25 mouse cellular contexts compared by ENCODE assay signal in genomic region chr4:126579077-126579476, GRCm38 (mm10). TPM values are rescaled to one million over a fixed set of nuclear protein-coding genes. Genes with fewer than 3 reads are reported as not detected.
"Had no signal": no experiment of that assay in that cellular context is flagged by ENCODE, and none has a peak within 500 bp of the region (broad histone marks: within the 10 kb centered on the region; RNA-seq: fewer than 3 reads in every experiment).

No protein-coding gene starts in this region.

- H3K9ac ChIP-seq: embryonic facial prominence, embryonic 12.5 days; embryonic facial prominence, embryonic 13.5 days; embryonic facial prominence, embryonic 15.5 days; forebrain, embryonic 12.5 days; forebrain, embryonic 13.5 days; forebrain, embryonic 15.5 days; forebrain, postnatal 0 days had no signal

- DNase-seq: cerebellum, postnatal 10 days; cerebellum, postnatal 14 days; cerebellum, postnatal 25 days; cerebellum, postnatal 36 days; embryo, embryonic 11 days; forebrain, postnatal 0 days; gastrocnemius, adult 2 months; gastrocnemius, postnatal 10 days; gastrocnemius, postnatal 14 days; gastrocnemius, postnatal 25 days; gastrocnemius, postnatal 36 days; heart, adult 11 months; heart, adult 18-20 months; heart, adult 2 months had no signal

- H3K9me3 ChIP-seq: embryonic facial prominence, embryonic 13.5 days; embryonic facial prominence, embryonic 15.5 days; forebrain, embryonic 12.5 days; forebrain, embryonic 15.5 days; heart, embryonic 10.5 days had no signal

- H3K4me3 ChIP-seq: embryonic facial prominence, embryonic 10.5 days; embryonic facial prominence, embryonic 12.5 days; embryonic facial prominence, embryonic 13.5 days; embryonic facial prominence, embryonic 15.5 days; erythroblast, embryonic 14.5 days; forebrain, embryonic 10.5 days; forebrain, embryonic 12.5 days; forebrain, embryonic 13.5 days; forebrain, embryonic 15.5 days; gastrocnemius, adult 2 months; heart, adult 2 months; heart, embryonic 10.5 days had no signal

- H3K27me3 ChIP-seq: embryonic facial prominence, embryonic 12.5 days; embryonic facial prominence, embryonic 13.5 days; embryonic facial prominence, embryonic 15.5 days; forebrain, embryonic 12.5 days; forebrain, embryonic 13.5 days; forebrain, embryonic 15.5 days had no signal

- H3K4me1 ChIP-seq: embryonic facial prominence, embryonic 10.5 days; embryonic facial prominence, embryonic 12.5 days; embryonic facial prominence, embryonic 13.5 days; embryonic facial prominence, embryonic 15.5 days; forebrain, embryonic 10.5 days; forebrain, embryonic 12.5 days; forebrain, embryonic 13.5 days; forebrain, embryonic 15.5 days; heart, embryonic 10.5 days had no signal

- H3K27ac ChIP-seq: embryonic facial prominence, embryonic 10.5 days; embryonic facial prominence, embryonic 12.5 days; embryonic facial prominence, embryonic 13.5 days; embryonic facial prominence, embryonic 15.5 days; forebrain, embryonic 10.5 days; forebrain, embryonic 12.5 days; forebrain, embryonic 13.5 days; forebrain, embryonic 15.5 days; gastrocnemius, adult 2 months; heart, adult 2 months; heart, embryonic 10.5 days had no signal

RNA-seq across cellular contexts. Expression of gene Clspn, which starts 22.3 kb away (rescaled TPM):
- total RNA-seq: gastrocnemius, adult 18-20 months had no signal

RNA-seq across cellular contexts. Expression of gene 5730409E04Rik, which starts 30.5 kb away (rescaled TPM):
- polyA plus RNA-seq: erythroblast, embryonic 14.5 days had no signal

RNA-seq across cellular contexts. Expression of gene Ago4, which starts 45.8 kb away (rescaled TPM):
- polyA plus RNA-seq: erythroblast, embryonic 14.5 days had no signal
